Mouse (Mus musculus) neural tube, embryonic 10.5 days (tissue): ENCODE results near the gene Coro2a.
A peak's percentile ranks its signal among the peaks of the same experiment; 100 is the strongest.

Source experiments
- DNase-seq: peaks from one replicate; pipeline ENCODE4 v3.0.0-alpha.2; 2017; ENCODE audit warnings: low spot score; ENCODE audit errors: extremely low spot score

Coro2a gene

GRCm38 (mm10) chr4:46529722-46530121 is 72.3 kb downstream of the Coro2a start:
- DNase-seq = no peak

- DNase-seq = peak; percentile 38
Measured at GRCm38 (mm10) chr4:46527558-46527926, 74.5 kb downstream of the Coro2a start.

DNA sequence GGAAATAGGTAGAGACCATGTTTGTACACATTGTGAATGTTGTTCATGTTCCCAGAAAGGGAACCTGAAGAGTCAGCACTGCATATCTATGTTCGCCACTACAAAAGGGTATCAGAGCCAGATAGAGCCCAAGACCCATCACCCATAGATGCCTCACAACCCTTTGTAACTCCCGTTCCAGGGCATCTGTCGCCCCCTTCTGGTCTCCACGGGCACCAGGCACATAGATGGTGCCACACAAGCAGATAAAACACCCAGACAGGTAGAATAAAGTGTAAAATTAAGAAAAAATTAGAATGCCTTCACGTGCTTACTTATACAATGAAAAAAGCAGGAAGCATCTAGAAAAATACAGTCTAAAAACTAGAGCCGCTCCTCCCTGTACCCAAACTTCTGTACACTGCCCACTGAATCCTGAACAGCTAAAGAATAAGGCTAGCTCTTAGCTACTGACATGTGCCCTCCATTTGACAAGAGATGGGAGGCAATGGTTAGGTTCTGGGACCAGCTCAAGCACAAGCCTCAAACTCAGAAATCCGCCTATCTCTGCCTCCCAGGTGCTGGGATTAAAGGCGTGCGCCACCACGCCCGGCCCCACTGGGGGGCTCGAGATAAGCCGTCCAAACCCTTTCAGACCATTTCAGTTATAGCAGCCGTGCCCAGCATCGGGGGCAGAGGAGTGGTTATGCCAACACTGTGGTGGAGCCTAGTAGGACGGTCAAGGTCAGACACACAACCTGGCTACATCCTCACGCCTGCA is 75.0 kb downstream of the Coro2a start:
- DNase-seq = peak; percentile 25

DNA sequence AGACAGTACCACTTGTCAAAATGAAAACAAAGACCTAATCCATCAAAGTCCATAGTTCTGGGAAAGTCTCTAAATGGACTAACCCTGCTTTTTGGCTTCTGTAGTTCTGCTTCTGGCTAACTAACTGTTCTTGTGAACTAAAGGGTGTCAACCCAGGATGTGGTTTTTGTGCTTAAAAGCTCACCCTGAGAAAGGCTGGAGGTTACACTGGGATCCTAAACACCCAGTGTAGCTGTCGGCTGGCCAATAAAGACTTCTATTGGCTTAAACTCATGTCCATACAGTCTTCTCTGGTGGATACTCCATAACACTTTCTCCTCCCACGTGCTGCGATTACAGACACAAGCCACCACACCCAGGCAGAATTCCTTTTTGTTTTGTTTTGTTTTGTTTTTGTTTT is 75.8 kb downstream of the Coro2a start:
- DNase-seq = no peak

- DNase-seq = no peak
Measured at GRCm38 (mm10) chr4:46523324-46523723, 78.7 kb downstream of the Coro2a start.

DNA sequence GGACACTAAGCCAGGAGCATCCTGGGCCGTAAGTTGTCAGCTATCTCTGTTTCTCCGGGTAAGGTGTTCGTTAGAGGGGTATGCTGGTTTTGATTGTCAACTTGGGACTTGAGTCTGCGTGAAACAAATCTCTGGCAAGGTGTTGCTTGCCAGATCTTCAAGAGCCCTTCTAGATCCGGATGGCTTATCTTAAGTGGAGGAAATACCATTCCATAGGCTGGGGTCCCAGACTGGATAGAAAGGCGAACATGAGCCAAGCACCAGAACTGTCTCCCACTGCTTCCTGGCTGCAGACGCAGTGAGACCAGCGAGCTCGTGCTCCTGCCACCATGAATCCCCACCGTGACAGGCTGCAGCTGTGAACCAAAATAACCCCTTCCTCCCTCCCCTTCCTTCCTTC is 80.5 kb downstream of the Coro2a start:
- no peak for DNase-seq

DNA sequence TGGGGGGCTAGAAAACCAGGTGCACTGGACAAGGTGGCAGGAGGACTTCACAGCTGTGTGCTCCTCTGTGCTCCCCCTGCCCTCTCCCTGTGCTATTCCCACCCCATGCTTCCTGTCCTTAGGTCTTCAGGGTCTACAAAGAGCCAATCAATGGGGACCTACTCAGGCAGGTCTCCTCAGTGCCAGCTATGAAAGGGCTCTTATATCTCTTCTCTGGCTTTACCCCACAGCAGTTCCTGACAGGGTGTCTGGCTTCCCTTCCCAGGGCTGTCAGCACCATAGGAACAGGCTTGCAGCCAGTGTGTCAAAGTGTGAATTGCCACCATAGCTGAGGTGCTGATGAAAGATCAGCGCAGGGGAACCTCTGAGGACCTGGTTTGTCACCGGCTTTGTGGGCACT is 81.5 kb downstream of the Coro2a start:
- DNase-seq = no peak

GRCm38 (mm10) chr4:46507736-46508460 is 94.1 kb downstream of the Coro2a start:
- peak; percentile 62 for DNase-seq

DNA sequence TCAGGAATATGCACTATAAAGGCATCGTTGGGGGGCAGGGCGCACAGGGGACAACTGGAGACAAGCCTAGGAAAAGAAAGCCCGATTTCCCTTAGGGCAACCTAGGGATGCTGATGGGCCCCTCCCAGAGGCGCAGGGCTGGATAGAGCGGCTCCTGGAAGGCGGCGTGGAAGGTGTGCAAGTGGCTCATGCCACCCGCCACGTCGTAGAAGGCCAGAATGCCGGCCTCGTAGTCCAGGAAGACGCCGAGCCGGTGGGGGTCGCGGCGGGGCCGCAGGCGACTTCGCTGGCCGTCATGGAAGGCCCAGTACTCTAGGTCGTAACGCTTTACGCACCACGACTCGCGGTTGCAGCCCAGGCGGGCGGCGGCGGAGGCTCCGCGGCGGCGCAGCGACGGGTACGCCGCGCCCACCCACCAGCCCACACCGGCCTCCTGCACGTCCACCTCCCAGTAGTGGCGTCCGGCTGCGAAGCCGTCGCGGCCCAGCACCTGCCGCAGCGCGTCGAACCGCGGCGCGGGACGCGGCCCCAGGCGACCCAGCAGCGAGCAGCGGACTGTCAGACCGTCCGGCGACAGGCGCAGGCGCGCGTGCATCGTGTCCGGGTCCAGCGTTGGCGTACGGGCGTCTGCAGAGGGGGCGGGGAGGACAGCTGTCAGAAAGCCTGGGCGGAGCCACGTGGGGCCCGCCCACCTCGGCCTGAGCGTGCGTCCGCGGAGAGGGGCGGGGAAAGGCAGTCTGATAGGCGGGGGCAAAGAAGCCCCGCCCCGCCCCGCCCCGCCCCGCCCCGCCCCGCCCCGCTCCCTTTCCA is 95.0 kb downstream of the Coro2a start:
- peak; percentile 94 for DNase-seq

GRCm38 (mm10) chr4:46505361-46506057 is 96.5 kb downstream of the Coro2a start:
- DNase-seq = no peak

DNA sequence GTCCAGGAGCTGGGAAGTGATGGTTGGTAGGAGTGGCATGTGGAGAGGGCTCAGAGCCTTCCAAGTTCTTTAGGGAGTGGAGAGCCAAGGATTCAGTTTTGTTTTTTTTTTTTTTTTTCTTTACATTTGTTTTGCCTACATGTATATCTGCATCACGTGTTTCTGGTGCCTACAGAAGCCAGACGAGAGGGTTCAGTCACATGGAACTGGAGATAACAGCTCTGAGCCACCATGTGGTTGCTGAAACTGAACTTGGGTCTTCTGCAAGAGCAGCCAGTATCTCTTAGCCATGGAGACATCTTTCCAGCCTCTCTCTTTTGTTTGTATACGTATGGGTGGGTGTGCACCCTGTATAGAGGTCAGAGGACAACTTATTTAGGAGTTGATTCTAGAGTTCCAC is 98.1 kb downstream of the Coro2a start:
- no peak for DNase-seq

DNA sequence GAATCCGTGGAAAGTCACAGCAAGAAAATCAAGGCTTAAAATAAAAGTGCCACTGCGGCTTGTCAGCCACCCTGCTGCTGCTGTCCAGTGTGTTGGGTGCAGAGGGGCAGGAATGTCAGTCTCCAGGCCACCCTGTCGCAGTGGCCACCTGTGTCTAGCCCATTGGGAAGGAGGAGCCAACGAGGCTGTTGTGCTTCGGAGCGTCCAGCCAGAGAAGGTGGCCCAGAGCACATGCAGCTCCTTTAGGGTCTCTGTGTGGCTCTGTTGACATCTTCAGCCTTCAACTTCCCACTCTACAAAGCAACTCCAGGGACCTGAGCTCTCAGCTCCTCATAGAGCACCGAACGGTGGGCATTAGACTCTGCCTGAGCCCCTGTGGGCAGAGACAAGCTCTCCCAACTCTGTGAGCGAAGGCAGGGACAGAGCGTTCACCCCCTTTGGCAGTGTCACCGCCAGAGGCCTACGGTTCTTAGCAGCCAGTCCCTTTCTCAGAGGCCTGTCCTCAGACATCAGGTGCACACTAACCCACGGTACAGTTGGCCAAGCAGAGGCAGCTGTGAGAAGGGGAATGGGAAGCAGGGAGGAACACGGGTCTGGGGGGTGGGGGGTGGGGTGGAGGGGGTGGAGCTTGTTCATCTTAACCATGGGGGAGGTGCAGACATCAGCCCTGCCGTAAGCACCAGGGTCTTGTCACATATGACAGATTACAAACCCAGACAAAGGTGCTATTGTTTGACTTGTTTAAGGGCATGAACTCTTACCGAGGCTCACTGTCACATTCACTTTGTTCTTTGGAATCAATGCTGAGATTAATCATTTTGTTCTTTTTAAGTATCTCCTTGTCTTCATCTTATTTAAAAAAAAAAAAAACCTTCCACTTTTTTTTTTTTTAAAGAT is 99.1 kb downstream of the Coro2a start:
- peak; percentile 25 for DNase-seq

- no peak for DNase-seq
Measured at GRCm38 (mm10) chr4:46498976-46499375, 103.0 kb downstream of the Coro2a start.

GRCm38 (mm10) chr4:46498511-46498910 is 103.5 kb downstream of the Coro2a start:
- peak; percentile 38 for DNase-seq

GRCm38 (mm10) chr4:46497286-46497892 is 104.6 kb downstream of the Coro2a start:
- peak; percentile 58 for DNase-seq

DNA sequence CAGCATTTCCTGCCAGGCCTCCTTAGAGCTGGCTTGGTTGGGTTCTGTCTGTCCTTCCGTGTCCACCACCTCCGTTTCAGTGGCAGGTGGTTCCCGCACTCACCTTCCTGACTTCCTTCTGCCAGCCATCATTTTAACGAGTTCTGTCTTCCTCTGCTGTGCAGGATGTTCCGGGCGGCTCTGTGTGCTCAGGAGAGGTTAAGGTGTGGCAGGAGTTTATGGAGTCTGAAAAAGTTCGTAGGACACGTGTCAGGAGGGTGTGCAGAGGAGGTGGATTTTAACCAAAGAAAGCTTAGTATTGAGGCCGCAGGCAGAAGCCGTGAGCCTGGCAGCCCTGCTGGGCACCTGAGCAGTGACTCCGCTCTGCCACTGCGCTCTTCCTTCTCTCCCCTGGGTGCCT is 106.5 kb downstream of the Coro2a start:
- DNase-seq = no peak

- DNase-seq = no peak
Measured at GRCm38 (mm10) chr4:46493071-46493470, 108.9 kb downstream of the Coro2a start.

- peak; percentile 91 for DNase-seq
Measured at GRCm38 (mm10) chr4:46489028-46489925, 112.7 kb downstream of the Coro2a start, which contains the start of gene Nans. Nans (plus strand) TSS chr4:46489248.

GRCm38 (mm10) chr4:46487348-46487747 is 114.7 kb downstream of the Coro2a start:
- no peak for DNase-seq
